Mouse (Mus musculus): ENCODE measurements around the gene Ate1. TPM values are rescaled to one million over a fixed set of nuclear protein-coding genes. Genes with fewer than 3 reads are reported as not detected.
A peak's percentile ranks its signal among the peaks of the same experiment; 100 is the strongest.
"Not testable (repeated sequence)": the region's sequence is repeated elsewhere in the genome, so short reads cannot be mapped to it uniquely, and the experiment has no call there.

The Ate1 gene
- polyA plus RNA-seq, 1 experiment from 2014 or later: 71.2 TPM

DNA sequence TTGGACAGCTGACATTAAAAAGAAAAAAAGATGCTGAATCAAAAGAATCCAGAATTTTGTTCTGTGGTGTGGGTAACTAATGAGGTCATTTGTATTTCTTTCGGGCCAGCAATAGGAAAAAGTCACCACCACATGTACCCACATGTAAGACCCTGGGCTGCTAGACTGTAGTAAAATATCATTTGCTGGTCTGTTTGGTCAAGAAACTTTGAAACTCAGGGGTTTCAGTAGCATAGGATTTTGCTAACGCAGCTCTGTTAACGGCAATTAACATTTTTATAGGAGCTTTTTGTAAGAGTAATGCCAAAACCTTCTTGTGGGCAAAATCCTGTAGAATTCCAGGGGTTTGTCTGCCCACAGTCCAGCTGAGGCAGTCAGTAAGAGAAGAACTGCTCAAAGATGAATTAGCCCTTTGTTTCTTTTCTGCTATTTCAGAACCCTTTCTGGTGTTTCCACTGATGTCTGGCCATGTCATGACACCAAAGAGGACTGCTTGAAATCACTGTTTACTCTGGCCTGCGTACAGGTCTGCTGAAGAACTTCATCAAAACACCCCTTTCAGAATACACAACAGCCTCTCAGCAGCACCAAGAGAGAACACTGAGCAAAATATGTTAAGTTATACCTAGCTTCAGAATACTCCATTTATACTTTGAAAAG is 64.5 kb downstream of the Ate1 start:
- Histone ChIP-seq H3K9ac (no peak overlapping the region), H3K36me3 (peaks cover 29% of the 10 kb centered on the region), H3K4me3 (no peak overlapping the region), H3K27ac (peak overlapping the region; percentile 30; the same call in 1 of the 2 replicates), H3K4me1 (no peaks in the 10 kb centered on the region), H3K4me2 (replicated peaks) (no peak overlapping the region), H3K27me3 (no peaks in the 10 kb centered on the region), H3K9me3 (replicated peaks) (no peaks in the 10 kb centered on the region)
- WGBS: 63% methylated on average over 4 of the region's 4 CpGs
- ATAC-seq (ENCODE audit: low FRiP score): no peak

DNA sequence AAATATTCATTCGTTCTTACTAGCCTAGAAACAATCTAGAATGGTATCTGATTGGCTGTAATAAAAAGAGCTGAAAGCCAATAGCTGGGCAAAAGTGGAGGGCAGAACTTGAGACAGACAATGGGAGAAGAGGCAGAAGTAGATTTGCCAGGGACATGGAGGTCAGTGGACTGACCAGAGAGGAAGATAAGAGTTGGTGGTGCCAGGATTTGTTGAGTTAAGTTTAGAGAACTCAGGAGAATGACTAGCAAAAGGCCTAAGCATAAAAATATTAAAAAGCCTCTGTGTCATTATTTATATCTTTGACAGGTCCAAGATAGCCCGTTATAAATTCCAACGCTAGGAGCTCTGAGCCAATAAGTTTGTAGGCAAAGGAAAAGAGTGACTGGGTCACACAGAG is 65.9 kb downstream of the Ate1 start:
- H3K9ac ChIP-seq: no peak overlapping the region
- H3K4me1 ChIP-seq: no peaks in the 10 kb centered on the region
- H3K27me3 ChIP-seq: no peaks in the 10 kb centered on the region
- no peak overlapping the region for H3K27ac ChIP-seq
- H3K4me2 ChIP-seq (replicated peaks): no peak overlapping the region
- H3K36me3 ChIP-seq: peaks cover 31% of the 10 kb centered on the region
- H3K4me3 ChIP-seq: no peak overlapping the region
- no peak for ATAC-seq (ENCODE audit: low FRiP score)
- WGBS: 89% methylated on average over 3 of the region's 3 CpGs
- H3K9me3 ChIP-seq (replicated peaks): no peaks in the 10 kb centered on the region

DNA sequence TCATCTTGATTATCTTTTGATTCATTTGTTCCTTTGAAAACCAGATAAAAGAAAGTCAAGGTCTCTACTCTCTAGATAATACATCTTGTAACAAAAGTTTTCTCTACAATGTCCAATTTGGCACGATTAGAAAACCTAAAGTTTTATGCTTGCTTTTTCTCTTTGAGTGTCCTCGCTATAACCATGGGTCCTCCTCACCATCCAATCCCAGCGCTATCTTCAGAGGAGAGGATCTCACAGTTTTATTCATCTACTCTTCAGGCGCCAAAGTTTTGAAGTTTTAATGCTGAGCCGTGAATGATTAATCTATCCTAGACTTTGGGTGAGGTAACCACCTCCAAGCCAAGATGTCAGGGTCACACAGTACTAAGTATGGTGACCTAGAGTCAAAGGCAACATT is 84.4 kb downstream of the Ate1 start:
- Histone ChIP-seq H3K4me2 (replicated peaks) (no peak overlapping the region), H3K4me3 (no peak overlapping the region), H3K36me3 (no peaks in the 10 kb centered on the region), H3K27me3 (no peaks in the 10 kb centered on the region), H3K9me3 (replicated peaks) (no peaks in the 10 kb centered on the region), H3K4me1 (no peaks in the 10 kb centered on the region), H3K9ac (no peak overlapping the region), H3K27ac (no peak overlapping the region)
- 91% methylated on average over 5 of the region's 5 CpGs for WGBS
- no peak for ATAC-seq (ENCODE audit: low FRiP score)

DNA sequence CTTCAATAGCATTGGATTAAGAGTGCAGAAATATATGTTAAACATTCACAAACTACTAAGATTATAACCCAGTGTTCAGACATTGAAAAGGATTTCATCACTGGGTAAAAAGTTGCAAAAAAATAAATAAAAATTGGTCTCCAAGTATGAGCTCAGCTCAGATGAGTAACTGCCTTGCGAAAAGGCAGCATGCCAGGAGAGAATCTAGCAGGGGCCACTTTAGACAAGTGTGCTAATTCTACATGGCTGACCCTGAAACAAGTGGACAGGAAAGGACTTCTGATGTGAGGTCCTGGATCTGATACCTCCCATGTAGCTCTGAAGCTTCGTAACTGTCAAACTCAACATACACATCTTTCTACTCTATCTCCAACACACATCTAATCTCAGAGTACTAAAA is 88.0 kb downstream of the Ate1 start:
- WGBS: 98% methylated on average over 2 of the region's 2 CpGs
- no peaks in the 10 kb centered on the region for H3K36me3 ChIP-seq
- H3K27ac ChIP-seq: no peak overlapping the region
- no peak for ATAC-seq (ENCODE audit: low FRiP score)
- no peaks in the 10 kb centered on the region for H3K4me1 ChIP-seq
- H3K9me3 ChIP-seq (replicated peaks): no peaks in the 10 kb centered on the region
- no peak overlapping the region for H3K4me2 ChIP-seq (replicated peaks)
- H3K9ac ChIP-seq: no peak overlapping the region
- H3K4me3 ChIP-seq: no peak overlapping the region
- H3K27me3 ChIP-seq: no peaks in the 10 kb centered on the region

- Histone ChIP-seq H3K4me2 (replicated peaks) (no peak overlapping the region), H3K36me3 (no peaks in the 10 kb centered on the region), H3K27me3 (no peaks in the 10 kb centered on the region), H3K4me3 (no peak overlapping the region), H3K27ac (no peak overlapping the region), H3K9ac (no peak overlapping the region), H3K4me1 (peaks cover 3% of the 10 kb centered on the region; the same call in 1 of the 2 replicates), H3K9me3 (replicated peaks) (no peaks in the 10 kb centered on the region)
- whole genome bisulfite sequencing: 11% methylated on average over 5 of the region's 5 CpGs
- ATAC-seq (ENCODE audit: low FRiP score): no peak
These were observed 93.6 kb downstream of the Ate1 start for GRCm38 (mm10) chr7:130426586-130426985.

DNA sequence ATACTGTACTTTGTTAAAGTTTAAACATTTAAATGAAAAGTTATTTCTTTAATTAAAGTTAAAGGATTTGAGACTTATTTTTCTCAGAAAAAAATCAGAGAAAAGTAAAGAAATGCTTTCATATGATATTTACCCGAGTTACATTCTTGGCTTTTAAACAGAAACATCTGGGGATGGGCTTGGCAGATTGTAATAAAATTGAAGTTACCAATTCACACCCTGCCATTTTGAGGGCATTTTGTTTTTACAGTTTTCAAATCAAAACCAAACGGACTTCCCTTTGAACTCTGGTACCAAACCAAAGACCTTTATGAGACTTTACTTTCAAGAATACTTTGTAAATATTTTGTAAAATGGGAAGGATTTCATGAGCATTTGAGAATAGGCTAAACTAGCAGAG is 94.2 kb downstream of the Ate1 start:
- H3K36me3 ChIP-seq: no peaks in the 10 kb centered on the region
- 59% methylated on average over 2 of the region's 2 CpGs for WGBS
- H3K27ac ChIP-seq: no peak overlapping the region
- H3K4me1 ChIP-seq: peaks cover 3% of the 10 kb centered on the region; the same call in 1 of the 2 replicates
- no peak overlapping the region for H3K4me2 ChIP-seq (replicated peaks)
- no peak overlapping the region for H3K4me3 ChIP-seq
- no peaks in the 10 kb centered on the region for H3K27me3 ChIP-seq
- H3K9me3 ChIP-seq (replicated peaks): no peaks in the 10 kb centered on the region
- no peak overlapping the region for H3K9ac ChIP-seq
- ATAC-seq (ENCODE audit: low FRiP score): no peak

GRCm38 (mm10) chr7:130419961-130420360 is 100.2 kb downstream of the Ate1 start:
- Histone ChIP-seq H3K4me1 (no peaks in the 10 kb centered on the region), H3K36me3 (no peaks in the 10 kb centered on the region), H3K27me3 (no peaks in the 10 kb centered on the region), H3K27ac (no peak overlapping the region), H3K9me3 (replicated peaks) (no peaks in the 10 kb centered on the region), H3K4me2 (replicated peaks) (no peak overlapping the region), H3K9ac (no peak overlapping the region), H3K4me3 (no peak overlapping the region)
- ATAC-seq (ENCODE audit: low FRiP score): no peak
- WGBS: 75% methylated on average over 1 of the region's 1 CpGs

DNA sequence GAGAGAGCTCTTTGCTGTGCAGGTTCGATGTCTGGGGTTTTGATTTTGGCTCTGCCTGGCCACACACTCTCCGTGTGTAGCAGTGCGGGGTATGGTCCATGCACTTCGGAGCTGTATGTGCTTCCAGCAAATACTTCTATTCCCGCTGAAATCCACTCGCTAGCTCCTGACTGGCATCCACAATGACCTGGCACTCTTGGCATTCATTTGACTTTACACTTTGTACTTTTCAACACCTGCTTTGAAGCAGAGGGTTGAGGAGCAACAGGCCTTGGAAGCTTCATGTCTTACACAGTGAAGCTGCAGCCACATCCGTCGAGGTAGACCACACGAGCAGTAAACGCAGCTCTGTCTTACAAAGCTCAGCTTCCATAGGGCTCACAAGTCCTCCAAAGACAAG is 112.5 kb downstream of the Ate1 start:
- 89% methylated on average over 10 of the region's 10 CpGs for WGBS
- Histone ChIP-seq H3K4me3 (no peak overlapping the region), H3K27ac (no peak overlapping the region), H3K9me3 (replicated peaks) (no peaks in the 10 kb centered on the region), H3K9ac (no peak overlapping the region), H3K4me2 (replicated peaks) (no peak overlapping the region), H3K27me3 (no peaks in the 10 kb centered on the region), H3K36me3 (no peaks in the 10 kb centered on the region), H3K4me1 (no peaks in the 10 kb centered on the region)
- no peak for ATAC-seq (ENCODE audit: low FRiP score)

DNA sequence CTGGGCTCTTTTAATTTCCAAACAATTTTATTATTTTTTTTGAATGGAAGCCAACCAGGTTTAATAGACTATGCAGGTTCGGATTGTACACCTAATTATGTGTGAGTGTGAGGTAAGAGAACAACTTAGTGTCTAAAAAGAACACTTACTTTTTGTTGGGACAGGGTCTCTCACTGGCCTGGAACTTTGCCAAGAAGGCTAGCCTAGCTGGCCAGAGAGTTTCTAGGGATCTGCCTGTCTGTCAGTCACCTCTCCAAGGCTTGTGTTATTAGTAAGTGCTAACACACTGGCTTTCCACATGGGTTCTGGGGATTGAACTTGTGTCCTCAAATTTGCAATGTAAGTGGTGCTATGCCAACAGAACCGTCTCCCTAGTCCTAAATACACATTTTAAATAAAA is 116.8 kb downstream of the Ate1 start:
- Histone ChIP-seq H3K4me2 (replicated peaks) (no peak overlapping the region), H3K36me3 (peaks cover 8% of the 10 kb centered on the region), H3K9me3 (replicated peaks) (no peaks in the 10 kb centered on the region), H3K27me3 (no peaks in the 10 kb centered on the region), H3K4me1 (no peaks in the 10 kb centered on the region), H3K4me3 (no peak overlapping the region), H3K9ac (no peak overlapping the region), H3K27ac (no peak overlapping the region)
- no peak for ATAC-seq (ENCODE audit: low FRiP score)
- 81% methylated on average over 2 of the region's 2 CpGs for WGBS

DNA sequence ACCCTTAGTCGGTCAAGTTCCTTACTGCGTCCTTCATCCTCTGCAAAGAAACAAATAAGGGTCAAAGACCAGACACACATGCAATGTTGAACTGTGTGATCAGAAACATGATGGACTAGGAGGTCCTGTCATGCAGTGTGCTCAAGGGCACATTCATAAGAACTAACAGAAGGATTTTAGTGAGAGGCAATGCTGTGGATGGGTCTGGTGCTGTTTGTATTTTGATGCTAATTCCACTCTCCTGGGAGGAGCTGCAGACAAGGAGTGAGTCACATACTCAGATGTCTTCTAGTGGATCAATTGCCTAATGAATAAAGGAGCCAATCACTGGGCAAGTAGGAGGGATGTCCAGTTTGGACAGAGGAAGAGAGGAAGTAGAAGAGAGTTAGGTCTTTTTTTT is 125.5 kb downstream of the Ate1 start:
- Histone ChIP-seq H3K4me2 (replicated peaks) (no peak overlapping the region), H3K9me3 (replicated peaks) (no peaks in the 10 kb centered on the region), H3K27me3 (no peaks in the 10 kb centered on the region), H3K9ac (no peak overlapping the region), H3K36me3 (0 out of 2 replicates have a peak, but pooled peaks cover 5% of the 10 kb centered on the region), H3K27ac (no peak overlapping the region), H3K4me3 (no peak overlapping the region), H3K4me1 (no peaks in the 10 kb centered on the region)
- 91% methylated on average over 2 of the region's 2 CpGs for WGBS
- no peak for ATAC-seq (ENCODE audit: low FRiP score)

- not testable (repeated sequence) for H3K36me3 ChIP-seq; H3K27me3 ChIP-seq; H3K9me3 ChIP-seq (replicated peaks); H3K9ac ChIP-seq; H3K4me2 ChIP-seq (replicated peaks); ATAC-seq (ENCODE audit: low FRiP score); H3K27ac ChIP-seq; H3K4me3 ChIP-seq
- WGBS: 95% methylated on average over 1 of the region's 1 CpGs
- peaks cover 17% of the 10 kb centered on the region for H3K4me1 ChIP-seq
These were observed 130.1 kb downstream of the Ate1 start for GRCm38 (mm10) chr7:130390060-130390459.

DNA sequence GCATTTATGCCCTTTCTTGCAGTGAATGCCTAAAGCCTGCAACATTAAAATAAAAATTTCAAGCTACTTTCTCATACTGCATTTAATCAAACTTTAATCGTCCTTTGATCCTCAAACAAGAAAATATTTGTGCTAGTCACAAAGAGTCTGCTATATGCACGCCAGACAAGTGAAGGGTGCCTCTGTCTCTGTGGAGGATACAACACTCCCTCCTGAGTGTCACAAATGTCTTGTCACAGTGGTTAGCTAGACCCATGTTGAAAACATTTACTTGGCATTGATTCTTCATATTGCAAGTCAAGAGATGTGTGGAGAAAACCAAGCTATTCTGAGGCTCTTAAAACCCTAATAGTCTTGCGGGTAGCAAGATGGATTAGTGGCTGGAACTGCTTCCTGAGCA is 133.9 kb downstream of the Ate1 start:
- H3K9me3 ChIP-seq (replicated peaks): no peaks in the 10 kb centered on the region
- 0 out of 2 replicates have a peak overlapping the region, but pooled peaks have one; percentile 17 for H3K27ac ChIP-seq
- WGBS: 32% methylated on average over 3 of the region's 3 CpGs

GRCm38 (mm10) chr7:130385732-130386294 is 134.4 kb downstream of the Ate1 start:
- Histone ChIP-seq H3K9me3 (replicated peaks) (no peaks in the 10 kb centered on the region), H3K27ac (peak overlapping the region; percentile 44; the same call in 1 of the 2 replicates), H3K4me3 (no peak overlapping the region), H3K27me3 (no peaks in the 10 kb centered on the region), H3K36me3 (no peaks in the 10 kb centered on the region; the same call in 1 of the 2 replicates), H3K4me2 (replicated peaks) (no peak overlapping the region), H3K9ac (no peak overlapping the region), H3K4me1 (peaks cover 20% of the 10 kb centered on the region)
- 48% methylated on average over 8 of the region's 8 CpGs for WGBS
- ATAC-seq (ENCODE audit: low FRiP score): peak; percentile 30; the same call in 1 of the 2 replicates

More for the DNA sequence above, 133.9 kb downstream of the Ate1 start:
- no peaks in the 10 kb centered on the region for H3K27me3 ChIP-seq
- no peak overlapping the region for H3K4me3 ChIP-seq
- H3K36me3 ChIP-seq: no peaks in the 10 kb centered on the region; the same call in 1 of the 2 replicates
- H3K4me1 ChIP-seq: peaks cover 17% of the 10 kb centered on the region
- no peak overlapping the region for H3K4me2 ChIP-seq (replicated peaks)
- no peak overlapping the region for H3K9ac ChIP-seq
- ATAC-seq (ENCODE audit: low FRiP score): no peak
